Mouse (Mus musculus) hindbrain, postnatal 0 days (tissue): Measurements from ENCODE around the gene Reep3. TPM values are rescaled to one million over a fixed set of nuclear protein-coding genes. Genes with fewer than 3 reads are reported as not detected.
"Not testable (repeated sequence)": the region's sequence is repeated elsewhere in the genome, so short reads cannot be mapped to it uniquely, and the experiment has no call there.

ENCODE experiments used
- ATAC-seq: fragments of 200-750 bp; cut with Nextera tagmentation; 2 replicates; pipeline ENCODE4 v1.8.0; 2017; ENCODE audit warnings: mild to moderate bottlenecking, moderate TSS enrichment, moderate library complexity
- DNase-seq: peaks from one replicate; pipeline ENCODE4 v3.0.0-alpha.2; 2015; ENCODE audit warnings: low spot score
- H3K27ac ChIP-seq: fragments of 300-500 bp; sonication (generic); 2 replicates; pipeline ENCODE4 v1.5.1; 2014; ENCODE audit warnings: mild to moderate bottlenecking
- H3K27me3 ChIP-seq: fragments of 300-500 bp; sonication (generic); 2 replicates; pipeline ENCODE4 v1.6.1; 2014; ENCODE audit warnings: low read length, mixed read lengths; ENCODE audit not compliant: insufficient read depth
- H3K36me3 ChIP-seq: fragments of 300-500 bp; sonication (generic); 2 replicates; pipeline ENCODE4 v1.6.1; 2014; ENCODE audit warnings: low read length, mixed read lengths; ENCODE audit not compliant: insufficient read depth
- H3K4me1 ChIP-seq: fragments of 300-500 bp; sonication (generic); 2 replicates; pipeline ENCODE4 v1.6.1; 2014; ENCODE audit warnings: antibody characterized with exemption, low read length, mixed read lengths; ENCODE audit not compliant: insufficient read depth
- H3K4me2 ChIP-seq: fragments of 300-500 bp; sonication (generic); 2 replicates; pipeline ENCODE4 v1.6.1; 2014; ENCODE audit warnings: low read depth, mild to moderate bottlenecking, low read length, moderate library complexity, mixed read lengths
- H3K4me3 ChIP-seq: fragments of 300-500 bp; sonication (generic); 2 replicates; pipeline ENCODE4 v1.5.1; 2014; ENCODE audit warnings: low read length
- H3K9ac ChIP-seq: fragments of 300-500 bp; sonication (generic); replicated peaks from 2 replicates; pipeline ENCODE4 v1.6.1; 2014; ENCODE audit warnings: mild to moderate bottlenecking, low read length, moderate library complexity, mixed read lengths
- H3K9me3 ChIP-seq: fragments of 300-500 bp; sonication (generic); 2 replicates; pipeline ENCODE4 v1.6.1; 2016; ENCODE audit warnings: low read length, mixed read lengths
- CTCF ChIP-seq: IDR thresholded peaks from 2 replicates; pipeline ENCODE4 v1.5.1; 2016; ENCODE audit warnings: antibody characterized with exemption, control low read depth, low read depth
- WGBS: fragments of 180-500 bp; shearing (Covaris S2); extraction: QIAGEN DNeasy Blood & Tissue Kit; methylation state at CpG from one replicate; pipeline ENCODE4 v1.1.7; 2014; 5-methylcytosine and 5-hydroxymethylcytosine counted together
- polyA plus RNA-seq: library from polyadenylated mRNA; unstranded; fragments of >200 nt; fragmentation: Nextera tagmentation; extraction: Ambion mirVana; gene quantifications from 2 replicates; pipeline ENCODE4 v1.2.1, GENCODE M21; 2015
- total RNA-seq: library from RNA; depleted of rRNA; stranded (reverse); fragments of >200 nt; gene quantifications from 2 replicates; pipeline ENCODE4 v1.2.3, GENCODE M21; 2014

The Reep3 gene
- total and polyA plus RNA-seq, 2 experiments from 2014 or later: 33.9 to 36.2 TPM

- no peak for TF ChIP-seq CTCF
- Histone ChIP-seq H3K27ac (no peak overlapping the region), H3K27me3 (no peaks in the 10 kb centered on the region), H3K9me3 (no peaks in the 10 kb centered on the region), H3K4me1 (peaks cover 2% of the 10 kb centered on the region; the same call in 1 of the 2 replicates), H3K4me3 (no peak overlapping the region), H3K4me2 (no peak overlapping the region), H3K9ac (no peak overlapping the region), H3K36me3 (no peaks in the 10 kb centered on the region)
- DNase-seq: no peak
- 52% methylated on average over 4 of the region's 4 CpGs for WGBS
- no peak for ATAC-seq
These were observed 23.4 kb upstream of the Reep3 start for GRCm38 (mm10) chr10:67120180-67120579.

DNA sequence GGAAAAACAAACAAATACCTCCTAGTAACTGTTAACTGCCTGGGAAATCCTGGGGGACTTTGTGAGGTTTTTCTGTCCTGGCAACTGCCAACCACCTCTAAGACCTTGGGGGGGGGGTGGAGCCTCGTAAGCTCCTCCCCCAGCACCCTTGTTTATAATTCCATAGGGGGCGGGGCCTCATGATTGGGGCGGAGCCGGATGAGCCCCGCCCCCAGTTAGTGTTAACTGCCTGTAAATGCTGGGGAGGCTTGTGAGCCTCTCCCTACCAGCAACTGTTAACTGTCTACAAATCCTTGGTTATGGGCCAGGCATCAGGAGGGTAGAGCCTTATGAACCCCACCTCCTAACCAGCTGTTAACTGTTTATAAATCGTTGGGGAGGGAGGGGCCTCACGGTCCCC is 22.5 kb upstream of the Reep3 start:
- ATAC-seq (no peak), DNase-seq (no peak)
- Histone ChIP-seq H3K27ac (no peak overlapping the region), H3K9ac (no peak overlapping the region), H3K27me3 (no peaks in the 10 kb centered on the region), H3K4me3 (no peak overlapping the region), H3K9me3 (no peaks in the 10 kb centered on the region), H3K4me1 (peaks cover 2% of the 10 kb centered on the region; the same call in 1 of the 2 replicates), H3K36me3 (no peaks in the 10 kb centered on the region), H3K4me2 (no peak overlapping the region)
- WGBS: 71% methylated on average over 7 of the region's 7 CpGs
- TF ChIP-seq CTCF: no peak

GRCm38 (mm10) chr10:67116251-67116650 is 19.5 kb upstream of the Reep3 start:
- peaks cover 2% of the 10 kb centered on the region; the same call in 1 of the 2 replicates for H3K4me1 ChIP-seq

GRCm38 (mm10) chr10:67115666-67116091 is 18.9 kb upstream of the Reep3 start:
- no peak for TF ChIP-seq CTCF
- Histone ChIP-seq H3K4me3 (no peak overlapping the region), H3K36me3 (no peaks in the 10 kb centered on the region), H3K27ac (peak overlapping the region; percentile 58), H3K9ac (no peak overlapping the region), H3K9me3 (no peaks in the 10 kb centered on the region), H3K4me2 (no peak overlapping the region), H3K4me1 (peaks cover 2% of the 10 kb centered on the region; the same call in 1 of the 2 replicates), H3K27me3 (no peaks in the 10 kb centered on the region)
- 27% methylated on average over 5 of the region's 5 CpGs for WGBS
- ATAC-seq: peak; percentile 50; the same call in 1 of the 2 replicates
- DNase-seq: peak; percentile 28

More at GRCm38 (mm10) chr10:67116251-67116650, 19.5 kb upstream of the Reep3 start:
- peak; percentile 62 for ATAC-seq
- H3K9ac ChIP-seq: no peak overlapping the region
- H3K4me3 ChIP-seq: no peak overlapping the region
- TF ChIP-seq CTCF: no peak
- no peak overlapping the region for H3K4me2 ChIP-seq
- no peaks in the 10 kb centered on the region for H3K36me3 ChIP-seq
- H3K27ac ChIP-seq: peak overlapping the region; percentile 58; the same call in 1 of the 2 replicates
- peak; percentile 73 for DNase-seq
- no peaks in the 10 kb centered on the region for H3K27me3 ChIP-seq
- no peaks in the 10 kb centered on the region for H3K9me3 ChIP-seq
- 23% methylated on average over 8 of the region's 8 CpGs for WGBS

GRCm38 (mm10) chr10:67115115-67115514 is 18.4 kb upstream of the Reep3 start:
- Histone ChIP-seq H3K27ac (peak overlapping the region; percentile 58; the same call in 1 of the 2 replicates), H3K9me3 (no peaks in the 10 kb centered on the region), H3K36me3 (no peaks in the 10 kb centered on the region), H3K27me3 (no peaks in the 10 kb centered on the region), H3K4me3 (no peak overlapping the region), H3K4me1 (peaks cover 2% of the 10 kb centered on the region; the same call in 1 of the 2 replicates), H3K9ac (no peak overlapping the region), H3K4me2 (no peak overlapping the region)
- no peak for ATAC-seq
- 13% methylated on average over 6 of the region's 6 CpGs for WGBS
- TF ChIP-seq CTCF: no peak
- peak; percentile 37 for DNase-seq

GRCm38 (mm10) chr10:67113833-67114232 is 17.1 kb upstream of the Reep3 start:
- no peak for TF ChIP-seq CTCF
- DNase-seq (peak; percentile 1), ATAC-seq (no peak)
- H3K9ac ChIP-seq: no peak overlapping the region
- H3K9me3 ChIP-seq: no peaks in the 10 kb centered on the region
- no peak overlapping the region for H3K4me2 ChIP-seq
- 0 out of 2 replicates have a peak, but pooled peaks cover 3% of the 10 kb centered on the region for H3K36me3 ChIP-seq
- no peak overlapping the region for H3K4me3 ChIP-seq
- peaks cover 2% of the 10 kb centered on the region; the same call in 1 of the 2 replicates for H3K4me1 ChIP-seq
- WGBS: 85% methylated on average over 11 of the region's 11 CpGs
- no peak overlapping the region for H3K27ac ChIP-seq
- no peaks in the 10 kb centered on the region for H3K27me3 ChIP-seq

DNA sequence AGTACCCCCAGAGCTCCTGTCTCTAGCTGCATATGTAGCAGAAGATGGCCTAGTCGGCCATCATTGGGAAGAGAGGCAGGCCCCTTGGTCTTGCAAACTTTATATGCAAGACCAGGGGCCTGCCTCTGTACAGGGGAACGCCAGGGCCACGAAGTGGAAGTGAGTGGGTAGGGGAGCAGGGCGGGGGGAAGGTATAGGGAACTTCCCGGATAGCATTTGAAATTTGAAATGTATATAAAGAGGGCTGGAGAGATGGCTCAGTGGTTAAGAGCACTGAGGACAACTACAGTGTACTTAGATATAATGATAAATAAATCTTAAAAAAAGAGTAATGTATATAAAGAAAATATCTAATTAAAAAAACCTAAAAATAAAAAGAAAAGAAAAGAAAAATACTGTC is 16.2 kb upstream of the Reep3 start:
- not testable (repeated sequence) for ATAC-seq, H3K4me1 ChIP-seq, H3K36me3 ChIP-seq, H3K9me3 ChIP-seq, H3K4me2 ChIP-seq, H3K27me3 ChIP-seq, DNase-seq, H3K27ac ChIP-seq, H3K9ac ChIP-seq, H3K4me3 ChIP-seq
- 84% methylated on average over 5 of the region's 5 CpGs for WGBS
